Mouse (Mus musculus) forebrain, embryonic 11.5 days (tissue): ENCODE data around the gene Ets1. TPM values are rescaled to one million over a fixed set of nuclear protein-coding genes. Genes with fewer than 3 reads are reported as not detected.

Experiments
- ATAC-seq: fragments of 200-750 bp; cut with Nextera tagmentation; replicated peaks from 2 replicates; pipeline ENCODE4 v1.8.0; 2017; ENCODE audit warnings: moderate TSS enrichment; ENCODE audit not compliant: low FRiP score
- DNase-seq: peaks from one replicate; pipeline ENCODE4 v3.0.0-alpha.2; 2017; ENCODE audit warnings: low spot score
- H3K27ac ChIP-seq: fragments of 300-500 bp; sonication (generic); 2 replicates; pipeline ENCODE4 v1.5.1; 2014; ENCODE audit warnings: low read depth, low read length
- H3K27me3 ChIP-seq: fragments of 300-500 bp; sonication (generic); 2 replicates; pipeline ENCODE4 v1.6.1; 2014; ENCODE audit warnings: mild to moderate bottlenecking, low read length, mixed read lengths; ENCODE audit not compliant: control insufficient read depth, insufficient read depth
- H3K36me3 ChIP-seq: fragments of 300-500 bp; sonication (generic); 2 replicates; pipeline ENCODE4 v1.6.1; 2014; ENCODE audit warnings: mild to moderate bottlenecking, low read length, moderate library complexity, mixed read lengths; ENCODE audit not compliant: control insufficient read depth, insufficient read depth
- H3K4me1 ChIP-seq: fragments of 300-500 bp; sonication (generic); replicated peaks from 2 replicates; pipeline ENCODE4 v1.6.1; 2014; ENCODE audit warnings: low read length, mixed read lengths; ENCODE audit not compliant: control insufficient read depth, insufficient read depth
- H3K4me2 ChIP-seq: fragments of 300-500 bp; sonication (generic); 2 replicates; pipeline ENCODE4 v1.6.1; 2014; ENCODE audit warnings: low read depth, mild to moderate bottlenecking, low read length, moderate library complexity, mixed read lengths; ENCODE audit not compliant: severe bottlenecking
- H3K4me3 ChIP-seq: fragments of 300-500 bp; sonication (generic); 2 replicates; pipeline ENCODE4 v1.5.1; 2014; ENCODE audit warnings: low read depth, low read length
- H3K9ac ChIP-seq: fragments of 300-500 bp; sonication (generic); 2 replicates; pipeline ENCODE4 v1.6.1; 2014; ENCODE audit warnings: low read length
- H3K9me3 ChIP-seq: fragments of 300-500 bp; sonication (generic); 2 replicates; pipeline ENCODE4 v1.6.1; 2016; ENCODE audit warnings: low read length, mixed read lengths; ENCODE audit not compliant: control insufficient read depth
- WGBS: fragments of 180-500 bp; shearing (Covaris S2); extraction: QIAGEN DNeasy Blood & Tissue Kit; methylation state at CpG from one replicate; pipeline ENCODE4 v1.1.7; 2014; 5-methylcytosine and 5-hydroxymethylcytosine counted together
- polyA plus RNA-seq: library from polyadenylated mRNA; unstranded; fragments of >200 nt; fragmentation: Nextera tagmentation; extraction: Ambion mirVana; gene quantifications from 2 replicates; pipeline ENCODE4 v1.2.1, GENCODE M21; 2014

The Ets1 gene
- polyA plus RNA-seq, 1 experiment from 2014 or later: 22.6 TPM

GRCm38 (mm10) chr9:32612861-32613421 lies 23.1 kb upstream of the Ets1 start:
- Histone ChIP-seq H3K4me1 (no peaks in the 10 kb centered on the region), H3K27me3 (0 out of 2 replicates have a peak, but pooled peaks cover 2% of the 10 kb centered on the region), H3K27ac (no peak overlapping the region), H3K4me3 (no peak overlapping the region), H3K9ac (no peak overlapping the region), H3K4me2 (no peak overlapping the region), H3K36me3 (no peaks in the 10 kb centered on the region), H3K9me3 (no peaks in the 10 kb centered on the region)
- DNase-seq (no peak), ATAC-seq (no peak)
- 65% methylated on average over 6 of the region's 6 CpGs for WGBS

- 91% methylated on average over 9 of the region's 9 CpGs for WGBS
Observed at GRCm38 (mm10) chr9:32614191-32614590, 21.8 kb upstream of the Ets1 start.

GRCm38 (mm10) chr9:32615461-32615860 lies 20.6 kb upstream of the Ets1 start:
- 91% methylated on average over 6 of the region's 6 CpGs for WGBS
- Histone ChIP-seq H3K9me3 (no peaks in the 10 kb centered on the region), H3K27me3 (0 out of 2 replicates have a peak, but pooled peaks cover 2% of the 10 kb centered on the region), H3K4me1 (no peaks in the 10 kb centered on the region), H3K27ac (no peak overlapping the region), H3K36me3 (no peaks in the 10 kb centered on the region), H3K4me2 (no peak overlapping the region), H3K4me3 (no peak overlapping the region), H3K9ac (no peak overlapping the region)
- no peak for DNase-seq
- ATAC-seq: no peak

More at GRCm38 (mm10) chr9:32614191-32614590, 21.8 kb upstream of the Ets1 start:
- Histone ChIP-seq H3K36me3 (no peaks in the 10 kb centered on the region), H3K9me3 (no peaks in the 10 kb centered on the region), H3K4me3 (no peak overlapping the region), H3K27me3 (0 out of 2 replicates have a peak, but pooled peaks cover 2% of the 10 kb centered on the region), H3K4me2 (no peak overlapping the region), H3K4me1 (no peaks in the 10 kb centered on the region), H3K27ac (no peak overlapping the region), H3K9ac (no peak overlapping the region)
- no peak for ATAC-seq
- DNase-seq: no peak

- 21% methylated on average over 7 of the region's 7 CpGs for WGBS
- 0 out of 2 replicates have a peak, but pooled peaks cover 2% of the 10 kb centered on the region for H3K27me3 ChIP-seq
- no peak overlapping the region for H3K4me3 ChIP-seq
- H3K4me1 ChIP-seq: no peaks in the 10 kb centered on the region
- no peak for ATAC-seq
- no peak overlapping the region for H3K4me2 ChIP-seq
- H3K9me3 ChIP-seq: no peaks in the 10 kb centered on the region
- H3K36me3 ChIP-seq: no peaks in the 10 kb centered on the region
- H3K9ac ChIP-seq: no peak overlapping the region
- no peak overlapping the region for H3K27ac ChIP-seq
- DNase-seq: peak; percentile 11
Observed at GRCm38 (mm10) chr9:32615986-32616385, 20.0 kb upstream of the Ets1 start.

DNA sequence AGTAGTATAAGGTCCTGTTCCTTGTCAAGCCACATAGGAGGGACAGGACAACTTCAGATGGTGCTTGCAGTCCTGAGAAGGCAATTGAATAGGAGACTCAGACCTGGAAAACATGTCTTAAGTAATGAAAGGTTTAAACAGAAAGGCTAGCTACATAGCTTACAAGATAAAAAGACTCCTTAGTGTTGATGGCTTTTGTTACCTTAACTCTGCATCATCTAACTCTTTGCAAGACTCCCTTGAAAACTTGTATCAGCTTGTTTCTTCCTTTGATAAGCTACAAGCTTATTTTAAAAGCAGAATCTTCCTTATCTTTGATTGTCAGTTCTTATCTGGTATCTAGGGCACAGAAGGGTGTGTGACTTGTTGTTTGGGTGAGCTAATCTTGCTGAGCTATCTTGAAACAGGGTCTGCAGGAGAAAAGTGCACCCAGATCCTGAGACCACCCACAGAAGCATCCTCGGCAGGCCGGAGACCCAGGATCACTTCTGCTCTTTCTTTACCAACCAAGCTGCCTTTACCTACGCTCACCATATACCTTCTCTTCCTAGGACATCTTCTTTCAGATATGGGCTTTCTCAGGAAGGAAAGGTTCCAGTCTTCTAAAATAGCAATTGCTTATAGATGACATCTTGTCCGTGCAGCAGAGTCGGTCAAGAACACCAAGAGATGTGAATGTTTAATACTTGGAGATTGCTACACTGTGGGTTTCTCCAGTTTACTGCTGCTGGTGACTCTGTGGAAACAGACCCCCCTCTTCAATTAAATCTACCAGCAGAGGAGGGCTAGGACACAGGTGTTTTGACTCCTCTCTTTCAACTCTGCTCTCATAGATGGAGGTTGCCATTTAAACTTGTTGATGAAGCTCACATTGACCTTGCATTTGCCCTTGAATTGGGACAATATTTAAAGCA lies 19.2 kb upstream of the Ets1 start:
- no peak for ATAC-seq
- WGBS: 88% methylated on average over 5 of the region's 5 CpGs
- Histone ChIP-seq H3K4me3 (no peak overlapping the region), H3K27ac (no peak overlapping the region), H3K9me3 (no peaks in the 10 kb centered on the region), H3K36me3 (no peaks in the 10 kb centered on the region), H3K4me2 (no peak overlapping the region), H3K9ac (no peak overlapping the region), H3K27me3 (0 out of 2 replicates have a peak, but pooled peaks cover 2% of the 10 kb centered on the region), H3K4me1 (no peaks in the 10 kb centered on the region)
- peak; percentile 9 for DNase-seq

- no peaks in the 10 kb centered on the region for H3K36me3 ChIP-seq
- no peak overlapping the region for H3K27ac ChIP-seq
- ATAC-seq (no peak), DNase-seq (no peak)
- H3K9ac ChIP-seq: no peak overlapping the region
- H3K4me2 ChIP-seq: no peak overlapping the region
- H3K4me3 ChIP-seq: no peak overlapping the region
- no peaks in the 10 kb centered on the region for H3K4me1 ChIP-seq
- 0 out of 2 replicates have a peak, but pooled peaks cover 2% of the 10 kb centered on the region for H3K27me3 ChIP-seq
- no peaks in the 10 kb centered on the region for H3K9me3 ChIP-seq
- WGBS: 81% methylated on average over 5 of the region's 5 CpGs
Observed at GRCm38 (mm10) chr9:32617430-32617768, 18.6 kb upstream of the Ets1 start.

DNA sequence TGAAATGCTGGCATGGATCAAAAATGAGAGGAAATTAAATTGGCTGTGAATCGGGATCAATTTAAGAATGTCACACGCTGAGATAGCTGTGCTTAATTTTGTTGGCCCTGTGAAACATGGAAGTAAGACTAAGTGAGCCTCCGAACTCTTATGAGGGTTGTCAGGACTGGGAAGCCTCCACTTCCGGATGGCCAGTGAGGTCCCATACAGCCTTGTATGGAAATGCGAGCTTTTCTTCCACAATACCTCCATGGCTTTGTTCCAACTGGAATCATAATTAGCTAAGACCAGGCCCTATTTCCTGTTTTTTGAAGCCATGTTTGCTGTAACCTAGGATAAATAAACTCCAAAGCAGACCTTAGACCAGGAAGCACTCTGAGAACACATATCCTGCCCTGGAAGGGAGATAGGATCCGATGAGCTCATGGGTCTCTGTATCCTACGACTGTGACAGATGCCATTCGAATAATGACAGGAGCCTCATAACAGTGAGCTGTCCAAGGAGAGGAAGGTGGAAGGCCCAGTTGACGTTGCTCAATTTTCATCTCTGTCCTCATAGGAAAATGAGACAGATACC lies 17.4 kb upstream of the Ets1 start:
- ATAC-seq (no peak), DNase-seq (no peak)
- H3K36me3 ChIP-seq: no peaks in the 10 kb centered on the region
- no peaks in the 10 kb centered on the region for H3K9me3 ChIP-seq
- no peak overlapping the region for H3K4me2 ChIP-seq
- H3K4me3 ChIP-seq: no peak overlapping the region
- no peaks in the 10 kb centered on the region for H3K4me1 ChIP-seq
- WGBS: 87% methylated on average over 9 of the region's 9 CpGs
- 0 out of 2 replicates have a peak, but pooled peaks cover 2% of the 10 kb centered on the region for H3K27me3 ChIP-seq
- H3K27ac ChIP-seq: no peak overlapping the region
- no peak overlapping the region for H3K9ac ChIP-seq

DNA sequence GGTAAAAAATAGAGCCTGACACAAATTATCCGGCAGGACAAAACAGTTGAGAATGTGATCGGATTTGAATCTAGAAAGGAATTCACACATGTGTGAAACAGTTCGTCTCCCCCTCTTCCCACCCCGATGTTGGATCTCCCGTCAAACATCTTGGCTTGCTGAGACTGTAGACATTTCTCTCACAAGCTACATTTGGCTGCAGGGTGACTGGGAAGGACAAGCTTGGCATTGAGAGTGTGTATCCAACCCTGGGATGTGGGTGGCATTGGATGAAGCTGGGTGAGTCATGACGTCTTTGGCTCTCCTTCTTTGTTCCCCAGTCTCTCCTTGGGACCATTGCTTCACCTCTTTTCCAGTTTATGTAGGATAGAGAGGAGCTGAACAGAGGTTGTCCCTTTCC lies 16.4 kb upstream of the Ets1 start:
- Histone ChIP-seq H3K4me3 (no peak overlapping the region), H3K4me1 (no peaks in the 10 kb centered on the region), H3K36me3 (no peaks in the 10 kb centered on the region), H3K27me3 (no peaks in the 10 kb centered on the region), H3K4me2 (no peak overlapping the region), H3K9me3 (no peaks in the 10 kb centered on the region), H3K27ac (no peak overlapping the region), H3K9ac (no peak overlapping the region)
- no peak for DNase-seq
- WGBS: 93% methylated on average over 6 of the region's 6 CpGs
- ATAC-seq: no peak
